Mouse (Mus musculus) CH12.LX (cell line): ENCODE data around the gene Pram1.

Source experiments
- EP300 ChIP-seq: IDR thresholded peaks from 2 replicates; pipeline ENCODE4 v1.6.1; 2011; ENCODE audit warnings: low read length, improper control_type of control experiment
- MEF2A ChIP-seq: IDR thresholded peaks from 2 replicates; pipeline ENCODE4 v1.6.1; 2014; ENCODE audit warnings: low read depth, mild to moderate bottlenecking, inconsistent platforms, low read length, improper control_type of control experiment, borderline replicate concordance
- MYC ChIP-seq: IDR thresholded peaks from 2 replicates; pipeline ENCODE4 v1.6.1; 2011; ENCODE audit warnings: low read depth, mild to moderate bottlenecking, improper control_type of control experiment, low read length
- USF1 ChIP-seq: IDR thresholded peaks from 2 replicates; pipeline ENCODE4 v1.6.1; 2014; ENCODE audit warnings: low read depth, mild to moderate bottlenecking, inconsistent platforms, low read length, improper control_type of control experiment

GRCm38 (mm10) chr17:33610548-33610947, 27.3 kb upstream of the Pram1 start:
- TF ChIP-seq USF1, result no peak
- no peak for TF ChIP-seq EP300
- no peak for TF ChIP-seq MYC
- no peak for TF ChIP-seq MEF2A
